Mouse (Mus musculus) layer of hippocampus, postnatal 36 days (tissue): Measurements from ENCODE around the gene Bicdl1. TPM values are rescaled to one million over a fixed set of nuclear protein-coding genes. Genes with fewer than 3 reads are reported as not detected.
"Not testable (repeated sequence)": the region's sequence is repeated elsewhere in the genome, so short reads cannot be mapped to it uniquely, and the experiment has no call there.

Experiments
- DNase-seq, 2 experiments: peaks; one replicate each; pipeline ENCODE4 v3.0.0; 2022
- total RNA-seq, 2 experiments: library from RNA; stranded (reverse); gene quantifications; 2 replicates each; pipeline ENCODE4 v1.2.3; 2021

Bicdl1 gene
- 100 to 1,000 TPM; 117 to 131 TPM for total RNA-seq

GRCm38 (mm10) chr5:115731001-115731731 lies at the start of gene Bicdl1:
Gene Bicdl1 (minus strand): TSS chr5:115731621.
- peak; percentile 56 for DNase-seq

GRCm38 (mm10) chr5:115776911-115777310 lies 45.5 kb upstream of the Bicdl1 start:
- DNase-seq = no peak

- no peak for DNase-seq
Measured at GRCm38 (mm10) chr5:115775350-115775749, 43.9 kb upstream of the Bicdl1 start.

GRCm38 (mm10) chr5:115770048-115770447 lies 38.6 kb upstream of the Bicdl1 start:
- DNase-seq = no peak

GRCm38 (mm10) chr5:115769116-115769515 lies 37.7 kb upstream of the Bicdl1 start:
- no peak for DNase-seq

GRCm38 (mm10) chr5:115766821-115767220 lies 35.4 kb upstream of the Bicdl1 start:
- no peak for DNase-seq

GRCm38 (mm10) chr5:115763981-115764380 lies 32.6 kb upstream of the Bicdl1 start:
- no peak for DNase-seq

- DNase-seq = no peak
Measured at GRCm38 (mm10) chr5:115760903-115761302, 29.5 kb upstream of the Bicdl1 start.

GRCm38 (mm10) chr5:115758431-115759180 lies 27.2 kb upstream of the Bicdl1 start:
- no peak for DNase-seq

- no peak for DNase-seq
Measured at GRCm38 (mm10) chr5:115757516-115757915, 26.1 kb upstream of the Bicdl1 start.

GRCm38 (mm10) chr5:115755501-115755900 lies 24.1 kb upstream of the Bicdl1 start:
- DNase-seq = no peak

GRCm38 (mm10) chr5:115754831-115755230 lies 23.4 kb upstream of the Bicdl1 start:
- no peak for DNase-seq

- no peak for DNase-seq
Measured at GRCm38 (mm10) chr5:115752883-115753282, 21.5 kb upstream of the Bicdl1 start.

GRCm38 (mm10) chr5:115751916-115752315 lies 20.5 kb upstream of the Bicdl1 start:
- not testable (repeated sequence) for DNase-seq

- DNase-seq = no peak
Measured at GRCm38 (mm10) chr5:115748316-115748715, 16.9 kb upstream of the Bicdl1 start.

GRCm38 (mm10) chr5:115745319-115745718 lies 13.9 kb upstream of the Bicdl1 start:
- no peak for DNase-seq

- DNase-seq = no peak
Measured at GRCm38 (mm10) chr5:115738032-115738431, 6.6 kb upstream of the Bicdl1 start.

GRCm38 (mm10) chr5:115734570-115734969 lies 3.1 kb upstream of the Bicdl1 start:
- no peak for DNase-seq

GRCm38 (mm10) chr5:115732849-115733216 lies 1.4 kb upstream of the Bicdl1 start:
- DNase-seq = no peak

GRCm38 (mm10) chr5:115732176-115732848 lies 891 bp upstream of the Bicdl1 start:
- peak; percentile 90 to 91 for DNase-seq

GRCm38 (mm10) chr5:115731732-115732175 lies 333 bp upstream of the Bicdl1 start:
- no peak for DNase-seq

- no peak for DNase-seq
Measured at GRCm38 (mm10) chr5:115730314-115730713, 1.1 kb downstream of the Bicdl1 start.

- peak in 1 of 2 experiments; percentile 25 for DNase-seq
Measured at GRCm38 (mm10) chr5:115726581-115726980, 4.8 kb downstream of the Bicdl1 start.
